Mouse (Mus musculus): ENCODE results near the gene Lmo2.

The Lmo2 gene

DNA sequence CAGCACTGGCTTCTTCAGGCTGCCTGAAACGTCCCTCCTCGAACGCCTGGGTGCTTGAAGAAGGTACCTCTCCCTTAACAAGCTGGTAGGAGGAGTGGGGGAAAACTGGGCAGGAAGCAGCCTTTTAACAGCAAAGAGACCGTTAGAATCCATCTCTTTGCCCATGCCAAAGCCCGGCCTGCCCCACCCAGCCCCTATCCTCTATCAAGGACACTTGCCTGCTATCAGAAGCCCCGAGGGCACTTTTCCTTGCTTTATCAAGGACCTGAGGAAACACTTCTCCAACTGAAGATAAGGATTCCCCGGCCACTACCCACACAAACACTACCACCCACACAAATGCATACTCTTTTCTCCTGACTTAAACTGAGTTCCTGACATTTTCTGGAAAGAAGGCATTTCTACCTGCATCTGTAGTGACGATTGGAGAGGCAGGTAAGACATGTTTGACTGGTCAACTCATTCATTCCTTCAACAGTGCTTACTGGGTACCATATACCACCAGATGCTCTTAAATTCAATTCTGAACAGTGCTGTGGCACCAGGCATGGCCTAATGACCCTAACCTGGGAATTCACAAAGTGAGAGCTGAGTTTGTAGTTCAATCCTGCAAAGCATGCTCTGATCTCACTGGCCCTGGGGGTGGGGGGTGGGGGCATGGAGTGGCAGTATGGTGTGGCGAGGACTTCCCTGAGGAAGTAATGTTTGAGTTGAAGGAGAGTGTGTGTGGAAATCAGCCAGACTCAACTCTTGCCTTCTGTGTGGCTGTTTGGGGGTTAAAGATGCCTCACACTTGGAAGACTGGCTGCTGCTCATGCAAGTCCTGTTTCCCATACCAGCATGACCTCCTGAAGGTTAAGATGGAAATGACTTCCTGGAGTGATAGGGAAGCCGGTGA lies at the start of gene Lmo2:
Gene Lmo2, plus strand, starts transcription at position 338 of the 898 bp plus-strand sequence.
- DNase-seq, result no peak

DNA sequence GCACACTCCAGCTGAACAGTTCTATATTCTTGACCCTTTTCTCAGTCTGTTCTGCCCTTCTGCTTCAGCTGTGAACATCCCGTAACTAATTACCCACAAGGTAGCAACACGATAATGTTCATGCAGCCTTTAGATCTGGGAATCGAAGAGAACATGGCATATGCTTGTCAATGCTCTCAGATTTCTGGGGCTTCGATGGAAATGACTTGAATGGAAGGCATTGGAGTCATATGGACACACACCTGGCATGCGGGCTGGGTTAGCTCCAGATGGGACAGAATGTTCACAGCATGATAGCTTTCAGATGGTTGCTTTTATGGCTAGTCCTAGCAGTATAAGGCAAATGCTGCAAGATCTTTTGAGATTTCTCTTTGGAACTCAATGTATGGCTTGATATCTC lies 47.2 kb upstream of the Lmo2 start:
- peak; percentile 21 for DNase-seq

DNA sequence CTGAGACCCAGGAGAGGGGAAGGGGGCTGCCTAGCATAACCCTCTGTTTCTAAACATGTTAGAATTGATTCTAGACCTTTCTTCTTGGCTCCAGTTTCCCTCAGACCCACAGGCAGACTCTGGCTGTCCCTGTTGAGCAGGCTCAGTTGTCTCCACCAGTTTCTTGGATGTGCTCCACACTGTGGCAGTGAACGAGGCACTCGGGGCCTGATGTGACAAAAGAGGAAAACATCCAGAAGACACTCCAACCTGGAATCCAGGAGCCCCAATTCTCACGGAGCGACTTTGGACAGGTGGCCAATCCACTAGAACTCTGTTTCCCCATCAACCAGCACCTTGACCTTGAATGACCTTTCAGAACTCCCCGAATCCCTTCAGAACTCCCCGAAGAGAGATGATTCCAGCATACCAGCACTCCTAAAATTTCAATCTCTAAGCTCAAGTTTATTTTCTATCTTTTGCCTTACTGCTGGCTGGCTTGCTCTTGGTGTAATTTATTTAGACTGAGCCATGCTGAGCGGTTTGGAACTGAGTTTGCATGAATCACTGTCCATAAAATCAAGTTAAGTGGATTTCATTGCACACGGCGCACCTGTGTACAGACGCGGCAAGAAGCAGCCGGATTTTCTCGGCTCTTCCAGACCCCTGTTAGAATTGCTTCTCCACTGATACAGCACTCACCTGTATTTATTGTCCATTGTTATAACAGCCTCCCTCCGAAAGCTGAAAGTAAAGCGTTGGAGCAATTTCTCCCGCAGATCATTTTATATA lies 45.1 kb upstream of the Lmo2 start:
- DNase-seq, result no peak

DNA sequence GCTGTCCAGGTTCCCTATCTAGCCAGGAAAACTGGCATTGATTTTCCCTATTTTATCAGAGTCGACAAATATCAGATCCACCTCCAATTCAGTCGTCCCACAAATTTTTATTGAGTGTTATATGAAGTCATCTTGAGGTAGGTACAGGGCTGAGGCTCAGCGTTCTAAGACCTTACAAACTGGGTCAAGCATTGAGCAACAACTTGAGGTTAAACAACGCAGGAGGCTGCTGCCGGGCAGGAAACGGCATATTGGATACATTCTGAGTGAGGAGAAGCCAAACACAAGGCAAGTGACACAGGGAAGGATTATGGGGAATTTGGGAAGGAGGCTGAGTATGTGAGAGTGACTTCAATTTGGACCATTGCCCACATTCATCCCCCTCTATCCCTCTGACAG lies 44.5 kb upstream of the Lmo2 start:
- DNase-seq, result no peak

DNA sequence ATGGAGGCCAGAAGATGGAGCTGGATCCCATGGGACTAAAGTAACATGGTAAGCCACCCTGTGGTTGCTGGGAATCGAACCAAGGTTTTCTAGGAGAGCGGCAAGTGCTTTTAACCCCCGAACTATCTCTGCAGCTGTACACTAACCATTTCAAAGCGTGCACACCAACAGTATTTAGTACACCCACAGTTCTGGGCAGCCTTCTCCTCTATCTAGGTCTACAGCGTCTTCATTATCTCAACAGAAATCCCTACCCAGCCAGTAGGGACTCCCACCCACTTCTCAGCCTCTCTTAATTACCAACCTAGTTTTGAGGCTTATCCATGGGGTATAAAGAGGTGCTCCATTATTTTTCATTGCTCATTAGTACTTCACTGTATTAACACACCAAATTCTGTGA lies 41.7 kb upstream of the Lmo2 start:
- no peak for DNase-seq

DNA sequence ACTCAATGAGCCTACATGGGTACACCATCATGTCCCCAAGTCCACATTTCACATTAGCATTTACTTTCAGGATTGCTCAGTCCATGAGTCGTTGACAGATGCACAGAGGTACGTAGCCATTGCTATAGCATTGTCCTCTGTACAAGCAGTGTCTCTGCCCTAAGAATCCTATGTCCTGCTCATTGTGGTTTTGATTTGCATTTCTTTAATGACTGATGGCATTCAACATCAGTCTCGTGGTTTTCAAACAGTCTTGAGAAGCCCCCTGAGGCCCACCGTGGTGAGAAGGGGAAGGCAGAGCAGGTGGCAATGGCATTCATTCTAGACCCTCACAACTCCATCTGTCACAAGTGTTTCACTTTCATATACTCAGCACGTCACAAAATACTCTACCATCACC lies 40.4 kb upstream of the Lmo2 start:
- no peak for DNase-seq

DNA sequence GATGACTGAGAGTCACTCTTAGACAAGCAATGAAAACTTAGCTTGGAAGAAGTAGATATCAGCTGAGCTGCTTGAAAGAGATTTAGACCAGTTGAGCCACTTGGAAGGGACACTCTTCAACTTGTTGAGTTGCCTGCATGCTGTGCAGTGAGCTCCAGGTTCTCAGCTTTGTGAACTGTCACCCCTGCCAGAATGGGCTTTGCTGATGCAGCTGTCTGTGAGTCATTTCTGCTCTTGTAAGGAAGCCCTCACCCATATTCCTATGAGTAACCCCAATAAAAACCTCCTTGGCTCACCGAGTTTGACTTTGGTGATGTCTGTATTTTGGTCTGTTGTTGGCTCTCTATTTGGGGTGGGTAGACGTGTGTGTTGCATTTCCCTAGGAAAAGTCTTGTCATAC lies 39.4 kb upstream of the Lmo2 start:
- no peak for DNase-seq

DNA sequence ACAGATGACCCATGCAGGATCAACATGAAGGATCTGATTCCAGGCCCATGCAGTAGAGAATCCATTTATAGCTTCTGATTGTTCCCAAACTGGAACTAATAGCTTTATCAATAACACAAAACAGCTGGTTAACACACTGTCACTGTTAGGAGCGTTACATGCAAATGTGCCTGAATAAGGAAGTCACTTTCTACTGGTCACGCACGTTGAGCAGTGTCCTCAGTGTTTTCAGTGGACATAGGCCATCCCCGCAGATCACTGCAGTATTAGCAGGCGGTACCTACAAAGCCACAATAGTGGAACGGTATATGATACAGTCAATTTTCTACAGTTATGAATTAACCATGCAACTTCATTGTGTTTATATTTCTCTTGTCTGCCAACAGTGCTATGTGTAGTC lies 38.3 kb upstream of the Lmo2 start:
- DNase-seq, result no peak

DNA sequence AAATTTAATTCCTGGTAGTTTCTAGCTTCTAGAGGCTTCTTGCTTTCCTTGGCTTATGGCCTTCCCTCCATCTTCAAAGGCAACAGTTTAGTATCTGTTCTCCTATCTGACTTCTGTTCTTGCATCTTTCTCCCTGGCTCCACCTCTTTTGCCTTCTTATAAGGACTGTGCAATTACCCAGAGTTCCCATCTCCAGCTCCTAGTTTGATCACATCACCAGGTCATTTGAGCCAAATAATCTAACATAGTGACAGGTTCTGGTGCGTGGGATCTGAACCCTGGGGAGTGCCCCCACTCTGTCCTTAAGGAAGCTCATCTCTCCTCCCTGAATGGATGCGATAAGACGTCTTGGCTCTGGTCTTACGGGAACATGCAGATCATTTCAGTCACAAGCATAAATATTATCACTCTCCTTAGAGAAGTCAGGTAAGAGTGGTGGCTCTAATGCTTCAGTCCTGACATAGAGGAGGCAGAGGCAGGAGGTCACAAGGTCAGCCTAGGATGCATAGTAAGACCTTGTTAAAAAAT lies 31.1 kb upstream of the Lmo2 start:
- no peak for DNase-seq

DNA sequence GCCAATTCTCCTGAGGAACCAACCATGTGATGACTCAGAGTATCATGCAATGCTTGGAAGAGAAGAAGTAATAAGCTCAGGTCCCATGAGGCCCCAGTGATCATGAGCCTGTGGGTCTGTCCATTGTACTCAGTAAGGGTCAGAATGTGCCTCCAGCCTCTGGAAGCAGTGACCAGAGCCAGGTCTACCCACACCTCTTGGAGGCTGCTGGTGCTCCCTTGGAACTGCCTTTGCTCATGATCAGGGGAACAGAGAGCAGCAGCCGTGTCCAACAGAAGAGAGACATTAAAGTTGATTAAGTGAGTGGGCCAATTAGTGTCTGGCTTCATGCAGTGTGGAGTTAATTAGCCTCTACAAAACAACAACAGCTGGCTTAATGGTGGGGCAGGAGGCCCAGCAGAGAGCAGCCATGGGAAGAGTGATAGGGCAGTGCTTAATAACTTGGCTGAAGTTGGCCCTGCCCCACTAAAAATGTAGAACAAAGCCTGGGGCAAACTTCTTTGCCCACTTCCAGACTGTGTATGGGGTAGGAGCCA lies 30.1 kb upstream of the Lmo2 start:
- no peak for DNase-seq

DNA sequence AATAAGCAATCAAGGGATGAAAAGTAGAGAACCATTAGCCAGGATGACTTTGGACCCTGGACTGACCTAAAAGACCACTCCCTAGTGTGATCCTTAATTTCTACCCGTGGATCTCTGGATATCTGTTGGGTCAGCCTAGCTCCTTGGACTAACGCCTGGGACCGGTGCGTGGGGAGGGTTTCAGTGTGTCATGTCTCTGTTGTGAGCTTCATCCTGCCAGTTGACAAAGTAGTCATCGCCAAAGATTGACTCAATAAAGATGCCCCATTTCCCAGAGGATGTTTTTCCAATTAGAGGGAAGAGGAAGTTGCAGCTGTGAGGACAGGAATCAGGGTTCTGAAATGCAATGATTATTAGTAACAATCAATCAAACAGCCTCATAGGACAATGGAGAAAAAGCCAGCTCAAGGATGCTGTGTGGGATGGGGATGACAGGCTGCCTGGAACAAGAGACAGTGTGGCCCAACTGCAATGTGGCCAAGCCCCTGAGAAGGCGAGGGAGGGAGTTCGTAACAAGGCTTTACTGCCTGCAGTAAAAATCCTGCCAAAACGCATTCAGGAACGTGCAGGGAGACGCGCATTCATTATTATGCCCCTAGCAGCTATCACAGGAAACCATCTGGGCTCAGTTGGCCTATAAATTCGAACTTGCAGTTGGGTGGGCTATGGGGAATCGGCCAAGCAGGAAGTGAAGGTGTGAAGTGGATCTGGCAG lies 27.3 kb upstream of the Lmo2 start:
- DNase-seq, result no peak

DNA sequence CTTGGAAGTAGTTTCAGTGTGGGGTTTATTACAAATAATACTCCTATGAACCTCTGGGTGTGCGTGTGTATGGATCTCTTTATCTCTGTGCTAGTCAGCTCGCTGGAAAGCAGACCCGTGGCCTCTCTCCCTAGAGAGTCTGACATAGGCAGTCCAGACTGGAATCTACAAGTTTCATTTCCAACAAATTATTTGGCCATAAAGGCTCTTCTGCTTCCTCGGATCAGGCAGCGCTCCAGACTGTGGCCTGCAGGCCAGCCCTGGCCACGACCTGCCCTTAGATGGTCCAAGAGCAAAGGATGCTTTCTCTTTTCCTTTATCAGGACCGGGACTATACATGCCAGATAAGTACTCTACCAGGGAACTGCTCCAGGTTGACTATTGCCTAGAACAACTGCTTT lies 26.3 kb upstream of the Lmo2 start:
- DNase-seq, result no peak

DNA sequence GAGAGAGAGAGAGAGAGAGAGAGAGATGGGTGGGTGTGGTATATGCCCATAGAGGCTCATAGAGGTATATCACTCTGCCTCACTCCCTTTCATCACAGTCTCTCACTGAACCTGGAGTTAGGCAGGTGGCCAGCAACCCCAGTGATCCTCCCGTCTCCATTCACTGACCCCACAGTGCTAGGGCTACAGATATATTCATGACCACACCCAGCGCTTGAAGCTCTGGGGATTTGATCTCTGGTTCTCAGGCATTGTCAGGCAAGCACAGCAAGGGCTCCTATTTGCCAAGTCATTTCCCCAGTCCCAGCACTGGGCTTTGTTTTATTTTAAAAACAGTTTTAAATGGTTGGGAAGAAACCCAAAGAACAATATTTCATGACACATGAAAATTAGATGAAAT lies 25.8 kb upstream of the Lmo2 start:
- no peak for DNase-seq

DNA sequence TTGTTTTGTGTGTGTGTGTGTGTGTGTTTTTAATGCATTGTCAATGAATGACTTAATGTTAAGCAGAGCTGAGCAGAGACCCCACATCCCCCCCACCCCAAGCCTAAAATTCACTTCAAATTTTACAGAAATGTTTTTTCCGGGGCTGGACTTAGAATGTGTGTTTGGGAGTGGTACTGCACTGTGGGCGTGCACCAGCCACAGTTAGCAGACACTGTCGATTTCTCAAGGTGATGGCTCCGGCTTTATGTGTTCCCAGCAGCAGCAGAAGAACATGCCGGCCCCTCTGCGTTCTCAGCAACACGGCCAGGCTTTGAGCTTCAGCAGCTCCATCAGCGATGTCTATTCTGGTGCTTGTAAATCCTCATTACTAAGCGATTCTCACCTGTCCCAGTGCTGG lies 25.3 kb upstream of the Lmo2 start:
- no peak for DNase-seq

DNA sequence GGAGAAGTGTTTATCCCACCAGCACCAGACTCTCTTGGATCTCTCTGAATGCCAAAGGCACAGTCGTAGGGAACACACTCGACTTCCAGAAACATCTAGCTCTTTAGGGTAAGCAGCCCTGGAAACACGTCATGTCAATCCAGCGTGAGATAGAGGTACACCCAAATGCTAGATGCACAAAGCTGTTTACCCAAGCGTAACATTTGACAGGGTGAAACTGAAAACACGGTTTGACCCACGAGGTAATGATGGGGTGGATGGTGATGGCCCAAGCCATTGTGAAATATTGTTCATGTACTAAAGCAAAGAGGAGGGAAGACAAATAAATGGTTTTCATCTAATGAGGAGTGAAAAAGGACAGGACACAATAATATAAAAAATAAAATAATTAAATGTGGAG lies 23.5 kb upstream of the Lmo2 start:
- no peak for DNase-seq

DNA sequence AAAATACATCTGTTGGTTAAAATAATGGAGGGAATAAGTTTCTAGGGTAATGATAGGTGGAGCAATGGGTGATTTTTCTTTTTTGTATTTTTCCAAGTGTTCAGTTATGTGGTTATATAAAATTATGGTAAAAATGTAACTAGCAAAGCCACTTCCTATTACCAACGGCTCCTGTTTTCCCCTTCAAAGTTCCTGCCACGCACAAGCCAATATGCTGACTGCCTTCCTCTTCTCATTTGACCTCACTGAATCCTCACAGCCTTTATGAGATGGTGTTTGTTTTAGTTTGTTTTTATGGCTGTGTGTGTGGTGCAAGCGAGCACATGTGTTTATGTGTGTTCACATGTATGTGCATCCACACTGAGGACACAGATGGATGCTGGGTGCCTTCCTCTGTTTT lies 23.1 kb upstream of the Lmo2 start:
- no peak for DNase-seq

DNA sequence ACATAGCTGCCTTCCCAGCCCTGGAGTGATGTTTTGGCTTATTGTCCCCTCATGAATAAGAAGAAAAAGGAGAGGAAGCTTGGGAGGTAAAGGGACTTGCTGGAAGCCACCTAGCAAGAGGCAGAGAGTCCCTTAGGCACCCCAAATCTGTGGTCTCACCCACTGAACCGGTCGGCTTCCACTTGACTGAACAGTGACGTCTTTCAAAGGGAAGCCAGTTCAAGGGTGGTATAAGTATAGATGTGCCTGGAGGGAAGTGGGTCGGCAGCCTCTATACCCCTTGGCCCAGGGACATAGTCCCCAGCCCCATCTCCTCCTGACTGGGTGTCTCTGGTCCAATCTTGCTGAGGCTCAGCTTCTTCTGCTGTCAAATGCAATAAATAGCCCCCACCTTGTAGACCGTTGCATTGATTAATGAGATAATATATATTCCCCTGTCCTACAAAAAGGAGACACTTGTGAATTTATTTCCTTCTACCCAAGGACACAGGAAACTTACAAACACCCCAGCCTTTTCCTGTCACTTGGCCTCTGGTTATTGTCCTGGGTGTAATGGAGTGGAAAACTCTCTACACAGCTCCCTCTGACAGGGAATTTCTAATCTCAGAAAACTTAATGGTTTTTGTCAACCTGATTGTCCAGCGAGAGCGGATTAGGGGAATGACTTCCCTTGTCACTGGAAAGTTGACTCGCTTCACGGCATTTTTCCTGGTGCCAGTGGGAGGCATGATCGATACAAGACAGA lies 21.9 kb upstream of the Lmo2 start:
- no peak for DNase-seq

DNA sequence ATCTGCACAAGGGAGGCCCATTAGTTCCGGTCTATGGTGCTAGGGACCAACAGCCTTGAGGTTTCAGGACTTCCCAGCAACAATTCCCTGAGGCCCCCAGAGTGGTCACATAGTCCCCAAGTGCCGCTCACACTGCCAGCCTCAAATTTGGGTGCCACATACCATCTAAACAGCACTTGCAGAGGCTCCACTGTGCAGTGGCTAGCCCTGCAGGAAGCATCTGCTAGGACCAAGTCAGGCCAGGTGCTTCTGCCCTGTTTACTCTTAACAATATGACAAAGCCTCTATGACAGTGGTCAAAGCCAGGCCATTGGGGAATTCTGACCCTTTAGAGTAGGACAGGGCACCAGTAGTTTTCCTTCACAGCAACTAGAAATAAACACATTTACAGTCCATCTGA lies 21.1 kb upstream of the Lmo2 start:
- no peak for DNase-seq

DNA sequence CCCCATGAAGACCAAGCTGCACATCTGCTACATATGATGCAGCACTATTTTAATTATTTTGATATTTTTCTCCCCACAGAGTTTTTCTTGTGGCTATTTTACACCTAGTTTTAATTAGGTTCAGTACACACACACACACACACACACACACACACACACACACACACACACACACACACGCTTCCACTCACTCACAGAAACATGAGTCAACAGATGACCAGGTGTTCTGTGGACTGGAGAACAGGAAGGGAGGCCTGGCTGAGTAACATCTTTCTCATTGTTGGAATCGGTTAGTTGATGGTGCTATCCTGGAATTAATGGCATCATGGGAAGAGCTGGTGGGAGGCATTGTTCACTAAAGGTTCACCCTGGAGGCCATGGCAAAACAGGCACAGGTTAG lies 20.1 kb upstream of the Lmo2 start:
- DNase-seq, result no peak

DNA sequence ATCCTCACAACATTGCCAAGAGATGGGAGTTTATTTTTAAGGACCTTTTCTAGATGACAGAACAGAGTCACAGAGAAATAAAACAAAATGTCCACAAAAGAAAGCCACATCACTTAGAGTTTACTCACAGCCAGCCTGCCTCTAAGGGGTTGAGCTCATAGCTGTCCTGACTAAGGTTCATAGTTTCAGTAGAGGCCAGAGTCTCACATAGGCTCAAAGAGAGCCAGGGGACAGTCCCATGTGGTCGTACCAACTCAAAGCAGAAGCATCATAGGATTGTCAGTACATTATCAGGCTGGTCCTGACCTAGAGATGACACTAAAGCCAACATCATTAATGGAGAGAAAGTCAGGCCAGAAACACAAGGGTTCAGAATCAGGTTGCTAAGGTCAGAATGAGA lies 19.2 kb upstream of the Lmo2 start:
- DNase-seq, result no peak

DNA sequence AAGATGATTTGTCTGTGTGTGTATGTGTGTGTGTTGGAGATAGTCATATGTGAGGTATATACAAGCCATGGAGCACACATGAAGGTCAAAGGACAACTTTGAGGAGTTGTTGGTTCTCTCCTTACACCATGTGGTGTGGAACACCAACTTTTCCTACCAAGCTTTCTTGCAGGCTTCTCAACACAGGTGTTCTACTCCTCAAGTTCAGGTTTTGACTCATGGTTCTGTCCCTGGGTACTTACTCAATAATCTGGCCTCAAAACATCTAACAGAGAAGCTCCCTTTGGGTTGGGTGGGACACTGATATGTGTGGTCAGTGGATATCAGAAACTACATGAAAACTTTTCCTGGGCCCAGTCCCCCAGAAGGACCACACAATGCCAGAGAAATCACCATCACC lies 18.8 kb upstream of the Lmo2 start:
- DNase-seq, result no peak

DNA sequence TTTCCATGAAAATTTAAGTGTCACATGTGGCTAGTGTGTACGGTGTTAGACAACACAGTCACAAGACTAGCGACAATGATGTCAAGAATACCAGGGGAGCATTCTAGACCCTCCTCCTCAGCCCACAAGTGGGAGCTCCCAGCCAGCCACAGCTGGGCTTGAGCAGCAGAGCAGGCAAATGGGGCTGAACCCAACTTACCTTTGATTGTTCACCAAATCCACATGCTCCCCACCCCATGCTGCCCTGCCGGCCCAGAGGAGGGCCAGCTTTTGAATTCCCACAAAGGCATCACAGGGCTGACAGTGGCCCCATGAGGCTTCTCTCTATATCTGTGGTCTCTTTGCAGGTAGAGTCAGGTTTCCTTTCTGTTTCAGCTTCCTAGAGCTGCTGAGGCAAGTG lies 16.7 kb upstream of the Lmo2 start:
- DNase-seq, result no peak

DNA sequence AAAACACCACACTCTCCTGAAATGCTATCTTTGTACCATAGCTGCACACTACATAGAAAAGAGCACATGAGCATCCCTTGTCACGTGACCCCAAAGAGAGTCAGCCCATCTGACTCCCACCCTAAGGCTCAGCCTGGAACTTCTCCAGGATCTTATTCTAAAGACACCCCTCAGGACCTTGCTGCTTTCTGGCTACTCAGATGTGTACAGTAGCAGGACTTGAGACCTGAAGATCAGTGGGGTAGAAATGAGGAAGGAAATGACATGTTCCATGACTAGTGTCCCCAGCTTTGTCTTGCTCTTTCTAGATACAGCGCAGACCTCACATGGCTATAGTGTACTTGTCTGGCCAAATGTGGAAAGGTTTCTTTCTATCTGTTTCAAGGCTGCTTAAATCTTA lies 12.9 kb upstream of the Lmo2 start:
- peak; percentile 43 for DNase-seq

Measured in layer of hippocampus, adult 9-11 months (tissue).